Mouse (Mus musculus) liver, postnatal 0 days (tissue): ENCODE data around the gene Bsx.

Source experiments
- CTCF ChIP-seq: sonication (generic); IDR thresholded peaks from 2 replicates; pipeline ENCODE4 v1.5.1; 2016; ENCODE audit warnings: antibody characterized with exemption, low read depth
- EP300 ChIP-seq: IDR thresholded peaks from 2 replicates; pipeline ENCODE4 v1.6.1; 2016; ENCODE audit warnings: antibody characterized with exemption, low read depth, mild to moderate bottlenecking

DNA sequence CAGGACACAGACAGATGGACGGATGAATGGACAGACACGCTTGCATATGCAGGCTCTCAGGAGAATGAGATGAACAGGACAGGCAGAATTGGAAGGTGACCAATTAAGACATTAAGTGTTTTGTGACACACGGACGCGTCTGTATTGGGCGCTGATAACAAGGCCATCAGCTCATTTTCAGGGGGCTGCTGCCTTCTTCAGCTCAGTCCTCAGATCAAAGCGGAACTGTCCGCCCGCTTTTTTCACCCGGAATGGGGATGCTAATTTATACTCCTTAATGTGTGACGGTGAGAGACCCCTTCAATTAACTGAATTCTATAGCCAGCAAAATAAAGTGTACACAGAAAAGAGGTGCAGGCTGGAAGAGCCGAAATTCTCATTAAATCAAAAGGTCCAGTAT is 15.5 kb downstream of the Bsx start:
- TF ChIP-seq EP300 = no peak
- no peak for TF ChIP-seq CTCF
